Mouse (Mus musculus) retina, adult 2 months (tissue): Measurements from ENCODE around the gene Gfi1.

Experiments
- DNase-seq: peaks from one replicate; pipeline ENCODE4 v3.0.0-alpha.2; 2012; ENCODE audit warnings: low read depth, low spot score

The Gfi1 gene

DNA sequence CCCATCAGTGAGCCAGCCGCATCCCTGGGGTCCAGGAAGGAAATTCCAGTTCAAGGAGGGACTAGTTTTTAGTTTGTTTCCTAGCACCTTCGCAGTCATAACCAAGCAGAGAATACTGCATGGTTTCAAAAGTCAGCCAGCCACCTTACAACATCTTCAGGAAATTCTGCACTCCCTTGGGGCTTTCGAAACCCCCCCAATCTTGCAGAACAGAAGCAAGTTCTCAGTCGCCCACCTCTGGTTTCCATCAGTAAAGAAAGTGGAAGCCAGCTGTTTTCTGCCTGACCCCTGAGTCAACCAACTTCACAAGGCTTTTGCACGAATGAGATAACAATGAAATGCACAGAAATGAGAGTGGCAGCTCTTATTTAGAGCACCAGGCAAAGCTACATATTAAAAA lies 47.4 kb downstream of the Gfi1 start:
- no peak for DNase-seq
